Mouse (Mus musculus): ENCODE measurements around the gene Txlna. TPM values are rescaled to one million over a fixed set of nuclear protein-coding genes. Genes with fewer than 3 reads are reported as not detected.

Gene Txlna
- polyA plus RNA-seq, 1 experiment from 2014 or later, result 65.4 TPM

GRCm38 (mm10) chr4:129661584-129661983 is 20.7 kb upstream of the Txlna start:
- no peak for ATAC-seq
- peaks cover 56% of the 10 kb centered on the region for H3K36me3 ChIP-seq (ENCODE audit: control insufficient read depth, insufficient read depth, low read length)
- 91% methylated on average over 3 of the region's 3 CpGs for WGBS

GRCm38 (mm10) chr4:129654770-129655169 is 13.9 kb upstream of the Txlna start:
- H3K27me3 ChIP-seq (replicated peaks; ENCODE audit: control insufficient read depth, insufficient read depth, low read length), result no peaks in the 10 kb centered on the region
- DNase-seq (ENCODE audit: low spot score) (no peak), ATAC-seq (no peak)
- no peak overlapping the region for H3K4me2 ChIP-seq (ENCODE audit: low read length)
- H3K36me3 ChIP-seq (ENCODE audit: control insufficient read depth, insufficient read depth, low read length), result peaks cover 94% of the 10 kb centered on the region
- 91% methylated on average over 14 of the region's 14 CpGs for WGBS
- no peak overlapping the region for H3K4me3 ChIP-seq (ENCODE audit: low read depth, low read length)
- H3K4me1 ChIP-seq (ENCODE audit: control insufficient read depth, insufficient read depth, low read length), result no peaks in the 10 kb centered on the region
- H3K9ac ChIP-seq (ENCODE audit: low read length), result no peak overlapping the region
- H3K9me3 ChIP-seq (replicated peaks; ENCODE audit: control insufficient read depth, low read length), result no peaks in the 10 kb centered on the region
- no peak overlapping the region for H3K27ac ChIP-seq (ENCODE audit: low read depth, low read length)

More at GRCm38 (mm10) chr4:129661584-129661983, 20.7 kb upstream of the Txlna start:
- Histone ChIP-seq H3K27me3 (replicated peaks; ENCODE audit: control insufficient read depth, insufficient read depth, low read length) (no peaks in the 10 kb centered on the region), H3K9me3 (replicated peaks; ENCODE audit: control insufficient read depth, low read length) (no peaks in the 10 kb centered on the region), H3K9ac (ENCODE audit: low read length) (no peak overlapping the region), H3K4me2 (ENCODE audit: low read length) (no peak overlapping the region), H3K4me1 (ENCODE audit: control insufficient read depth, insufficient read depth, low read length) (no peaks in the 10 kb centered on the region), H3K27ac (ENCODE audit: low read depth, low read length) (no peak overlapping the region), H3K4me3 (ENCODE audit: low read depth, low read length) (no peak overlapping the region)
- no peak for DNase-seq (ENCODE audit: low spot score)

- Histone ChIP-seq H3K4me3 (ENCODE audit: low read depth, low read length) (no peak overlapping the region), H3K9ac (ENCODE audit: low read length) (no peak overlapping the region), H3K27me3 (replicated peaks; ENCODE audit: control insufficient read depth, insufficient read depth, low read length) (no peaks in the 10 kb centered on the region), H3K27ac (ENCODE audit: low read depth, low read length) (no peak overlapping the region), H3K36me3 (ENCODE audit: control insufficient read depth, insufficient read depth, low read length) (peaks cover 92% of the 10 kb centered on the region), H3K9me3 (replicated peaks; ENCODE audit: control insufficient read depth, low read length) (no peaks in the 10 kb centered on the region), H3K4me2 (ENCODE audit: low read length) (no peak overlapping the region), H3K4me1 (ENCODE audit: control insufficient read depth, insufficient read depth, low read length) (no peaks in the 10 kb centered on the region)
- no peak for DNase-seq (ENCODE audit: low spot score)
- ATAC-seq, result no peak
- 95% methylated on average over 8 of the region's 8 CpGs for WGBS
Observed at GRCm38 (mm10) chr4:129650359-129650758, 9.5 kb upstream of the Txlna start.

GRCm38 (mm10) chr4:129648656-129649055 is 7.8 kb upstream of the Txlna start:
- no peaks in the 10 kb centered on the region for H3K9me3 ChIP-seq (replicated peaks; ENCODE audit: control insufficient read depth, low read length)
- ATAC-seq (no peak), DNase-seq (ENCODE audit: low spot score) (no peak)
- peaks cover 85% of the 10 kb centered on the region for H3K36me3 ChIP-seq (ENCODE audit: control insufficient read depth, insufficient read depth, low read length)
- no peak overlapping the region for H3K4me3 ChIP-seq (ENCODE audit: low read depth, low read length)
- H3K4me2 ChIP-seq (ENCODE audit: low read length), result no peak overlapping the region
- 100% methylated on average over 1 of the region's 1 CpGs for WGBS
- no peak overlapping the region for H3K9ac ChIP-seq (ENCODE audit: low read length)
- H3K27me3 ChIP-seq (replicated peaks; ENCODE audit: control insufficient read depth, insufficient read depth, low read length), result no peaks in the 10 kb centered on the region
- no peaks in the 10 kb centered on the region for H3K4me1 ChIP-seq (ENCODE audit: control insufficient read depth, insufficient read depth, low read length)
- no peak overlapping the region for H3K27ac ChIP-seq (ENCODE audit: low read depth, low read length)

GRCm38 (mm10) chr4:129645204-129645603 is 4.3 kb upstream of the Txlna start:
- Histone ChIP-seq H3K9me3 (replicated peaks; ENCODE audit: control insufficient read depth, low read length) (no peaks in the 10 kb centered on the region), H3K27me3 (replicated peaks; ENCODE audit: control insufficient read depth, insufficient read depth, low read length) (no peaks in the 10 kb centered on the region), H3K9ac (ENCODE audit: low read length) (no peak overlapping the region), H3K36me3 (ENCODE audit: control insufficient read depth, insufficient read depth, low read length) (peaks cover 55% of the 10 kb centered on the region), H3K27ac (ENCODE audit: low read depth, low read length) (no peak overlapping the region), H3K4me2 (ENCODE audit: low read length) (no peak overlapping the region), H3K4me1 (ENCODE audit: control insufficient read depth, insufficient read depth, low read length) (peaks cover 6% of the 10 kb centered on the region; the same call in 1 of the 2 replicates), H3K4me3 (ENCODE audit: low read depth, low read length) (no peak overlapping the region)
- no peak for ATAC-seq
- 90% methylated on average over 6 of the region's 6 CpGs for WGBS
- no peak for DNase-seq (ENCODE audit: low spot score)

GRCm38 (mm10) chr4:129641756-129642155 is 891 bp upstream of the Txlna start:
- DNase-seq (ENCODE audit: low spot score), result peak; percentile 63
- peaks cover 47% of the 10 kb centered on the region for H3K36me3 ChIP-seq (ENCODE audit: control insufficient read depth, insufficient read depth, low read length)
- H3K27ac ChIP-seq (ENCODE audit: low read depth, low read length), result no peak overlapping the region
- H3K9me3 ChIP-seq (replicated peaks; ENCODE audit: control insufficient read depth, low read length), result no peaks in the 10 kb centered on the region
- no peak for ATAC-seq
- H3K4me1 ChIP-seq (ENCODE audit: control insufficient read depth, insufficient read depth, low read length), result peaks cover 23% of the 10 kb centered on the region
- H3K4me3 ChIP-seq (ENCODE audit: low read depth, low read length), result peak overlapping the region; percentile 50; the same call in 1 of the 2 replicates
- 0 out of 2 replicates have a peak overlapping the region, but pooled peaks have one; percentile 25 for H3K9ac ChIP-seq (ENCODE audit: low read length)
- H3K27me3 ChIP-seq (replicated peaks; ENCODE audit: control insufficient read depth, insufficient read depth, low read length), result no peaks in the 10 kb centered on the region
- 35% methylated on average over 5 of the region's 5 CpGs for WGBS
- peak overlapping the region; percentile 41 for H3K4me2 ChIP-seq (ENCODE audit: low read length)

GRCm38 (mm10) chr4:129640101-129640637 is 696 bp downstream of the Txlna start:
- H3K27me3 ChIP-seq (replicated peaks; ENCODE audit: control insufficient read depth, insufficient read depth, low read length), result no peaks in the 10 kb centered on the region
- peak overlapping the region; percentile 50 for H3K4me3 ChIP-seq (ENCODE audit: low read depth, low read length)
- peaks cover 48% of the 10 kb centered on the region for H3K36me3 ChIP-seq (ENCODE audit: control insufficient read depth, insufficient read depth, low read length)
- peak overlapping the region; percentile 75 for H3K9ac ChIP-seq (ENCODE audit: low read length)
- no peaks in the 10 kb centered on the region for H3K9me3 ChIP-seq (replicated peaks; ENCODE audit: control insufficient read depth, low read length)
- DNase-seq (ENCODE audit: low spot score), result peak; percentile 25
- peak overlapping the region; percentile 90 for H3K27ac ChIP-seq (ENCODE audit: low read depth, low read length)
- 3% methylated on average over 17 of the region's 17 CpGs for WGBS
- peaks cover 23% of the 10 kb centered on the region for H3K4me1 ChIP-seq (ENCODE audit: control insufficient read depth, insufficient read depth, low read length)
- peak overlapping the region; percentile 83 for H3K4me2 ChIP-seq (ENCODE audit: low read length)
- ATAC-seq, result no peak

- ATAC-seq, result no peak
- Histone ChIP-seq H3K4me1 (ENCODE audit: control insufficient read depth, insufficient read depth, low read length) (peaks cover 23% of the 10 kb centered on the region), H3K27ac (ENCODE audit: low read depth, low read length) (no peak overlapping the region), H3K4me2 (ENCODE audit: low read length) (peak overlapping the region; percentile 83), H3K36me3 (ENCODE audit: control insufficient read depth, insufficient read depth, low read length) (peaks cover 50% of the 10 kb centered on the region), H3K4me3 (ENCODE audit: low read depth, low read length) (peak overlapping the region; percentile 50), H3K27me3 (replicated peaks; ENCODE audit: control insufficient read depth, insufficient read depth, low read length) (no peaks in the 10 kb centered on the region), H3K9me3 (replicated peaks; ENCODE audit: control insufficient read depth, low read length) (no peaks in the 10 kb centered on the region), H3K9ac (ENCODE audit: low read length) (peak overlapping the region; percentile 75; the same call in 1 of the 2 replicates)
- 81% methylated on average over 15 of the region's 15 CpGs for WGBS
- DNase-seq (ENCODE audit: low spot score), result no peak
Observed at GRCm38 (mm10) chr4:129639221-129639620, 1.6 kb downstream of the Txlna start.

- no peak for ATAC-seq
- 97% methylated on average over 6 of the region's 6 CpGs for WGBS
Observed at GRCm38 (mm10) chr4:129633852-129634251, 7.0 kb downstream of the Txlna start.

More at GRCm38 (mm10) chr4:129633852-129634251, 7.0 kb downstream of the Txlna start:
- no peak overlapping the region for H3K27ac ChIP-seq (ENCODE audit: low read depth, low read length)
- peaks cover 96% of the 10 kb centered on the region for H3K36me3 ChIP-seq (ENCODE audit: control insufficient read depth, insufficient read depth, low read length)
- no peaks in the 10 kb centered on the region for H3K27me3 ChIP-seq (replicated peaks; ENCODE audit: control insufficient read depth, insufficient read depth, low read length)
- H3K9me3 ChIP-seq (replicated peaks; ENCODE audit: control insufficient read depth, low read length), result no peaks in the 10 kb centered on the region
- H3K9ac ChIP-seq (ENCODE audit: low read length), result no peak overlapping the region
- DNase-seq (ENCODE audit: low spot score), result no peak
- peaks cover 7% of the 10 kb centered on the region for H3K4me1 ChIP-seq (ENCODE audit: control insufficient read depth, insufficient read depth, low read length)
- no peak overlapping the region for H3K4me3 ChIP-seq (ENCODE audit: low read depth, low read length)
- H3K4me2 ChIP-seq (ENCODE audit: low read length), result no peak overlapping the region
